Mouse (Mus musculus) 3134 (cell line): Measurements from ENCODE around the gene Ell.

Source experiments
- DNase-seq: peaks from one replicate; pipeline ENCODE4 v3.0.0-alpha.2; 2011; ENCODE audit warnings: low spot score; ENCODE audit not compliant: insufficient read length; ENCODE audit errors: extremely low read depth

The Ell gene

DNA sequence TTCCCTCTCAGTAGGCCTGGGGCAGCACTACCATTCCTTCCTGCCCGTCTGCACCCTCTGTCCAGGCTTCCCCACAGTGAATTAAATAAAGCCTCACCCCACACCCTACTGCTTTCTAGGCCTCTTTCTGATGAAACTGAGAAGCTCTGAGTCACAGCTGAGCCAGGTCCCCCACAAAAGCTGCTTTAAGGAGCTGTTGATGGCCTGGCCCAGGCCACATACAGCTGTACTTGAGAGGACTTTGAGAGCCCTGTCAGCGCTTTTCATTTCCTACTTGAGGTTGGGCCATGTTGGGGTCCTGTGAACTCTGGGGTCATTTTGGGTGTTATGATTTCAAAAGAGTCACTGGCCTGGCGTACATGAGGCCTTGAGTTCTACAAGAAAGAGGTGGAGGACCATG lies 4.0 kb upstream of the Ell start:
- no peak for DNase-seq

- DNase-seq: no peak
Measured at GRCm38 (mm10) chr8:70535701-70536100, 3.6 kb upstream of the Ell start.

DNA sequence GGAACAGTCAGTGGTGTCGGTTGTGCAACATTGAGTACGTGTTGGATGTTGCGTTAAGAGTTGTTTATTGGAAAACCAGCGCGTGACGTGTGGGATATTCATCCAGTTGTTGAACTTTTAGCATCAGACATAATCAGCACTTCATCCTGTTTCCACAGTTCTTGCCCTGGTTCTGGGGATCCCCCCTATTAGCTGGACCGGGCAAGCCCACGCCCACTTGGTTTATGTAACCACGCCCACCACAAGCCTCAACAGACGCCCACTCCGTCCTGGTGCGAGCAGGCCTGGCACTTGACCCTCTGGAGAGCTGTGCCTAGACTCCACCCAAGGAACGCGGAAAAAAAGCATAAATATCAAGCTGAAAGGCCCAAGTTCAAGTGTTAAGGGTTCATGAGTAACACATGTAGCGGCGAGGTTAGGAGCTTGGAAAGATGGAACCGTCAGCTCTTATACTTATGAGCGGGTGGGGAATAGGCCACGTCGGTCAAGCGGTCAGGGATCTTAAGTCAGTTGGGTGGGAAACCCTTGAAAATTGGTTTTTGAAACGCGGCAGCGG lies 1.2 kb upstream of the Ell start:
- peak; percentile 53 for DNase-seq

DNA sequence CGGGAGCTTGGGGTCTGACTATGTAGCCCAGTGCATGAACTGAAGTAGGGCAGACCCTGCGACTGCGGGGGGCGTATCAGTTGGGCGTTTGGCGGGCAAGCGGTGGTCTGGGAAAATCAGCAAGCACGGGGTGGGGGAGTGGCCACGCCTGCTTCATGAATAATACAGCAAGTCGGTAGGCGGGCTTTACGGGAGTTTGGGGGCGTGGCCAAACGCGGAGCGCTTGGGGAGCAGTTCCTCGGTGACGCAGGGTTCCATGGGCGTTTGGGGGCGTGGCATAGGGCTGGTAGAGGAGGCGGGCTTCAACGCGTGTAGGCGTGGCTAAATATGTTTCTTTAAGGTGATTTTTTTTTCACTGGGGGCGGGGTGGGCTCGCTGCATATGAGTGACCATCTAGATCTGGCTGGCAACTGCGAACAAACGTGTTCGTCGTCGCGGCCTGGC lies 602 bp upstream of the Ell start:
- peak; percentile 96 for DNase-seq

DNA sequence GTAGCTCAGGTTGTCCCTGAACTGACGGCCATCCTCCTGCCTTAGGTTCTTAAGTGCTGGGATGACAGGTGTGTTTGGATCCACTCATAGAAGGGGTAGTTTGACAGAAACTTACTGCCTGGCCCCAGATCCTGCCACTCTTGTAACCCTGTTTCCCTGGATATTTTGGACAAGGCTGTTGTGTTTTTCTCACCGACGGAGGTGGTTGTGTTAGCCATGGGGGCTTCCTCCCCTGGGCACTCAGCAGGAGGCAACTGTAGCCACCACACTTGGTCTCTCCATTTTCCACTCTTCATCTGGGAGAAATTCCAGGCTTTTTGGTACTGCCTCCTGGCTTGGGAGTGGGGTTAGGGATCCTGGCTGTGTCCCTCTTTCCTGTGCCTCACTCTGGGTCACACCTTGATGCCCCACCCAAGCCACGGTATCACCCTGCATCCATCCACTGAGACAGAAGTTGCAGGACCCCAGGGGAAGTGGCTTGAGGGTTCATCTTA lies 803 bp downstream of the Ell start:
- no peak for DNase-seq

GRCm38 (mm10) chr8:70540507-70541071 lies 1.3 kb downstream of the Ell start:
- DNase-seq: peak; percentile 61

DNA sequence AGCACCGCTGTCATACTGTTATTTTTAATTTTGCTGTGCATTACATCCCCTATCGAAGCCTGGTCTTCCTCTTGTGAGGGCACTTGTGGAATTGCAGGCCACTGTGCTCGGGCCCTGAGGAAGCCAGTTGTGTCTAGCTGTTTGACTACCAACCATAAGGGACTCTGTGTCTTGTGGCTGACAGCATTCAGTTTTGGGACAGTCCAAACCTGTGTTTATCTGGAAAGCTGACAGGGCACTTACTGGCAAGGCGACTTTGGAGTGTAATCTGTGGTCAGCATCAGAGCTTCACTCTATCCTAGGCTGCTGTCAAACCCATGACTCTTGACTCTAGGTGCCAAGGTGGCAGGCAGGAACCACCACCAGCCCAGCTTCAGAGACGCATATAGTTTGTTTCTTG lies 1.8 kb downstream of the Ell start:
- DNase-seq: no peak

DNA sequence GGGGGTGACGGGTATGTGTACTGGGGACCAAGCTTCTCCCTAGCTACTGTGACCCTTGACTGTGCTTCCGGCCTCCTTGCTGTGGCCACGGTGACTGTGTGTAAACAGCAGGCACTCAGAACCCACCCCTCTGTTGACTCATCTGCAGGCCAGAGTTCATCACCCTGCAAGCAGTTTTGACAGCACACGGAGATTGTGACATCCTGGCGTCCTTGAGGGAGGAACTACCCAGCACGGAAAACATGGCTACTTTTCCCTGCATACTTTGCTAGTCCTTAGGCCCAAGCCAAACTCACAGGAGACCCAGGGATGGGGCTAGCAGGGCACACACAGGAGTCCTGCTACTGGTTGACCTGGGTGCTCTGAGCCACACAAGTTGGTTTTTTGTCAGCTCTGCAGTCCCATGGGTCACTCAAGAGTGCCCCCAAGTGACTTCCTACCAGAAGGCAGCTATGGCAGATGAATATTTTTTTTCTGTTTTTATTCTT lies 5.0 kb downstream of the Ell start:
- DNase-seq: peak; percentile 67

DNA sequence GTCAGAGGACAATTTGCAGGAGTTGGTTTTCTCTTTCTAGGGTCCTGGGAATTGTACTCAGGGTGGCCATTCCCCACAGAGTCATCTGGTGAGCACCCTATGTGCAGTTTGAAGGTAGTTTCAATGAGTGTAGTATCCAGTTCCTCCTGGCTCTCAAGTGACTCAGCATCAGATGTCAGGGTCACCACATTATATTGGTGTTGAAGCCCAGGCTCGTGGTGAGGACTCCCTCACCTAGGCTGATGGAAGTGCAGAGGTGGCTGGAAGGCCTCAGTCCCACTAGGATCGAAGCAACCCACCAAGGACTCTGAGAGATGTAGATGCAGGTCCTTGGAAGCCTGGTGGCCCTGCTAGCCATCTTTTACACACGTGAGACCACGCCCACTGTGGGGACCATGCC lies 7.2 kb downstream of the Ell start:
- no peak for DNase-seq

- no peak for DNase-seq
Measured at GRCm38 (mm10) chr8:70547762-70548161, 8.5 kb downstream of the Ell start.

DNA sequence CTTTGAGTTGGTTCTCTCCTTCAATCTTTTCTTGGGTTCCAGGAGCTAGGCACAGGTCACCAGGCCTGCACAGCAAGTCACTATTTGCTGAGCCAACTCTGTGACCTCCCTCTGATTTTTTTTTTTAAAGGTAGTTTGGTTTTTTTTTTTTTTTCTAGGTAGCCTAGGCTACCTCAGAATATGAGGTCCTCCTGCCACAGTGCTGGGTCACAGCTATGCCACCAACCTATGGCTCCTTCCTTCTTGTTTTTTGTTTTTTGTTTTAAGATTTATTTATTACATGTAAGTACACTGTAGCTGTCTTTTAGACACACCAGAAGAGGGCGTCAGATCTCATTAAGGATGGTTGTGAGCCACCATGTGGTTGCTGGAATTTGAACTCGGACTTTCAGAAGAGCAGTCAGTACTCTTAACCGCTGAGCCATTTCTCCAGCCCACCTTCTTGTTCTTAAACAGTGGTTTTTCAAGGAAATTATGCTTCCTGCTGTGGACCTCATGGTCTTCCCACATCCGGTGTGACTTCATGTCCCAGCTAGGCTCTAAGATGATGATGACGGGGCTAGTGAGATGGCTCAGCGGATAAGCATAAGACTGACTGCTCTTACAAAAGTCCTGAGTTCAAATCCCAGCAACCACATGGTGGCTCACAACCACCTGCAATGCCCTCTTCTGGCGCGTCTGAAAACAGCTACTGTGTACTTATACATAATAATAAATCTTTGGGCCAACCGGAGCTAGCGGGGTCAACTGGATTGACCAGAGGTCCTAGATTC lies 10.3 kb downstream of the Ell start:
- no peak for DNase-seq

GRCm38 (mm10) chr8:70551558-70552161 lies 12.4 kb downstream of the Ell start:
- DNase-seq: no peak

DNA sequence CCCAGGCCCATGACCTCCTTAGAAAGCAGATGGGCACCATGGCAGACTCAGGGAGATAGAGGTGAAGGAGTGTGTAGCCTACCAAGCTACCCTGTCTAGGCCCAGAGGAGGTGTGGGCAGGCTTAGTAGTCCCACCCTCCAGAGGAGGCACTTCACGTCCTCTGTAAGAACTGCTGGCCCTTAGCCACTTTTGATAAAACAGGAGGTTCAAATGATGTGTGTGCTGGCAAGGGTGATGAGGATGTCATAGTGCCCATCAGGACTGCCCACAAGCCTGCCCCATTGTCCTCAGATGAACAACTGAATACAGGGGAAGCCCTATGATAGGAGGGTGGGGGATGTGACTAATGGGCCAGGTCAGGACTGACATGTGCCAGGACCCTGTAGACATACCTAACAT lies 13.6 kb downstream of the Ell start:
- DNase-seq: no peak

GRCm38 (mm10) chr8:70553740-70554139 lies 14.5 kb downstream of the Ell start:
- DNase-seq: no peak

GRCm38 (mm10) chr8:70555079-70555747 lies 16.0 kb downstream of the Ell start:
- no peak for DNase-seq

GRCm38 (mm10) chr8:70558334-70558733 lies 19.1 kb downstream of the Ell start:
- DNase-seq: no peak

DNA sequence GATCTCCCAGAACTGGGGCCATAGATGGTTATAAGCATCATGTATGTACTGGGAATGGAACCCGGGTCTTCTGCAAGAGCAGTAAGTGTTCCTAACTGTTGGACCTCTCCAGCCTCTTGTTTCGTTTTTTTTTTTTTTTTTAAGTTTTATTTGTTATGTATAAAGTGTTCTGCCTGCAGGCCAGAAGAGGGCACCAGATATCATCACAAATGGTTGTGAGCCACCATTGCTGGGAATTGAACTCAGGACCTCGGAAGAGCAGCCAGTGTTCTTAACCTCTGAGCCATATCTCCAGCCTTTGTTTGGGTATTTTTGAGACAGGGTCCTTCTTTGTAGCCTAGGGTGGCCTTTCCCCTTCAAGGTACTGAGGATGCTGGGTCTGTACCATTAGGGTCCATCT lies 19.7 kb downstream of the Ell start:
- DNase-seq: no peak

GRCm38 (mm10) chr8:70560096-70560495 lies 20.8 kb downstream of the Ell start:
- no peak for DNase-seq

GRCm38 (mm10) chr8:70560564-70560963 lies 21.3 kb downstream of the Ell start:
- DNase-seq: no peak

GRCm38 (mm10) chr8:70561357-70561756 lies 22.1 kb downstream of the Ell start:
- no peak for DNase-seq
